Mouse (Mus musculus) layer of hippocampus, postnatal 36 days (tissue): Measurements from ENCODE around the gene Dstyk. TPM values are rescaled to one million over a fixed set of nuclear protein-coding genes. Genes with fewer than 3 reads are reported as not detected.
"Not testable (repeated sequence)": the region's sequence is repeated elsewhere in the genome, so short reads cannot be mapped to it uniquely, and the experiment has no call there.

Experiments used
- DNase-seq, 2 experiments: peaks; one replicate each; pipeline ENCODE4 v3.0.0; 2022
- total RNA-seq, 2 experiments: library from RNA; stranded (reverse); gene quantifications; 2 replicates each; pipeline ENCODE4 v1.2.3; 2021

Dstyk gene
- total RNA-seq, 2 experiments from 2014 or later, result 53.1 to 54.0 TPM

- no peak for DNase-seq
Measured at GRCm38 (mm10) chr1:132436960-132437359, 19.6 kb downstream of the Dstyk start.

GRCm38 (mm10) chr1:132437389-132437788 lies 20.0 kb downstream of the Dstyk start:
- DNase-seq, result no peak

GRCm38 (mm10) chr1:132440896-132441435 lies 23.6 kb downstream of the Dstyk start:
- DNase-seq, result no peak

- no peak for DNase-seq
Measured at GRCm38 (mm10) chr1:132449742-132450141, 32.4 kb downstream of the Dstyk start.

- DNase-seq, result no peak
Measured at GRCm38 (mm10) chr1:132464651-132465050, 47.3 kb downstream of the Dstyk start.

GRCm38 (mm10) chr1:132468926-132469325 lies 51.6 kb downstream of the Dstyk start:
- no peak for DNase-seq

- no peak for DNase-seq
Measured at GRCm38 (mm10) chr1:132469519-132469918, 52.2 kb downstream of the Dstyk start.

- DNase-seq, result not testable (repeated sequence)
Measured at GRCm38 (mm10) chr1:132470031-132470430, 52.7 kb downstream of the Dstyk start.

- DNase-seq, result no peak
Measured at GRCm38 (mm10) chr1:132471032-132471431, 53.7 kb downstream of the Dstyk start.

- DNase-seq, result no peak
Measured at GRCm38 (mm10) chr1:132471499-132471898, 54.1 kb downstream of the Dstyk start.

GRCm38 (mm10) chr1:132472537-132472936 lies 55.2 kb downstream of the Dstyk start:
- DNase-seq, result no peak

GRCm38 (mm10) chr1:132474496-132474895 lies 57.1 kb downstream of the Dstyk start:
- DNase-seq, result peak in 1 of 2 experiments; percentile 32

GRCm38 (mm10) chr1:132476575-132476927 lies 59.2 kb downstream of the Dstyk start:
- DNase-seq, result no peak

GRCm38 (mm10) chr1:132476928-132477691 lies 59.8 kb downstream of the Dstyk start, which contains the start of gene Rbbp5:
TSS of gene Rbbp5 (plus strand) at chr1:132477365.
- DNase-seq, result peak; percentile 80 to 84

- no peak for DNase-seq
Measured at GRCm38 (mm10) chr1:132479438-132479837, 62.1 kb downstream of the Dstyk start.

GRCm38 (mm10) chr1:132481619-132482018 lies 64.3 kb downstream of the Dstyk start:
- no peak for DNase-seq

- no peak for DNase-seq
Measured at GRCm38 (mm10) chr1:132483234-132483633, 65.9 kb downstream of the Dstyk start.

GRCm38 (mm10) chr1:132483759-132484158 lies 66.4 kb downstream of the Dstyk start:
- no peak for DNase-seq

GRCm38 (mm10) chr1:132500535-132500934 lies 83.2 kb downstream of the Dstyk start:
- DNase-seq, result no peak

- DNase-seq, result peak in 1 of 2 experiments; percentile 37
Measured at GRCm38 (mm10) chr1:132505155-132505554, 87.8 kb downstream of the Dstyk start.

- peak in 1 of 2 experiments; percentile 15 for DNase-seq
Measured at GRCm38 (mm10) chr1:132506058-132506457, 88.7 kb downstream of the Dstyk start, which contains the start of gene Tmem81. TSS of gene Tmem81 (plus strand) at chr1:132506230.

- DNase-seq, result no peak
Measured at GRCm38 (mm10) chr1:132506656-132507055, 89.3 kb downstream of the Dstyk start.

GRCm38 (mm10) chr1:132509771-132510170 lies 92.4 kb downstream of the Dstyk start:
- DNase-seq, result no peak

GRCm38 (mm10) chr1:132511521-132511920 lies 94.2 kb downstream of the Dstyk start:
- DNase-seq, result no peak
